19 mouse cellular contexts compared by ENCODE assay signal in the genomic region with DNA sequence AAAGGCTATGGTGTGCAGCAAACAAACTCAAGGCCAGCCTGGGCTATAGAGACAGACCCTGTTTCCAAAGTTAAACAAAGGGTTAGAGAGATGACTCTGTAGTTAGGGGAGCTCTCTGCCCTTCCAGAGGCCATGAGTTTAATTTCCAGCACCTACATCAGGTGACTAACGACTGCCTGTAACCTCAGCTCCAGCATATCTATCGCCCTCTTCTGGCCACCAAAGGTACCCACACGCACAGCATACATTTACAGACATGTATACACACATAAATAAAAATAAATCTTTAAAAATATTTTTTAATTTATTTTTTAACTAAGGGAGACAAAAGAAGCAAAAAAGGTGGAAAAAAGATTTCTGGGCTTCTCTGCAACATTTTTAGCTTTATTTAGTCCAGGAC. TPM values are rescaled to one million over a fixed set of nuclear protein-coding genes. Genes with fewer than 3 reads are reported as not detected.
A peak's percentile ranks its signal among the peaks of the same experiment; 100 is the strongest.
DNase-seq lines count a peak whose midpoint lies in the region; ATAC-seq and TF ChIP-seq lines count a peak whose summit lies in the region.
"Had no signal": no experiment of that assay in that cellular context is flagged by ENCODE, and none has a peak within 500 bp of the region (broad histone marks: within the 10 kb centered on the region; RNA-seq: fewer than 3 reads in every experiment).

No protein-coding gene starts in this region.

- DNase-seq in kidney, adult 9 months = no peak
- no peak for DNase-seq in lung, embryonic 14.5 days
- no peak for DNase-seq in lung, postnatal 14 days
- DNase-seq in MEL (ENCODE audit: low read depth, low spot score) = peak; percentile 23
- DNase-seq in induced T-regulatory cell, adult 2 months (ENCODE audit: low read depth) = peak; percentile 20
- DNase-seq in cerebellum, adult 18-20 months = no peak
- DNase-seq: cerebellum, postnatal 25 days; kidney, postnatal 14 days; lung, postnatal 10 days; spleen, adult 18-20 months; thymus, postnatal 14 days had no signal

- no peak for TF ChIP-seq POLR2A in MEL (IDR thresholded peaks at IDR 0.05; ENCODE audit: control insufficient read depth in 1 of 2, insufficient read depth in 1 of 2, low read depth in 1 of 2, low read length in 2 of 2, poor library complexity in 1 of 2)

- H3K36me3 ChIP-seq in kidney, embryonic 15.5 days = no peaks in the 10 kb centered on the region
- no peaks in the 10 kb centered on the region for H3K36me3 ChIP-seq in lung, embryonic 14.5 days (ENCODE audit: insufficient read depth)
- H3K36me3 ChIP-seq in MEL (ENCODE audit: control insufficient read depth in 1 of 2, insufficient read depth in 2 of 2, low read length in 2 of 2) = no peaks in the 10 kb centered on the region
- H3K36me3 ChIP-seq: hindbrain, embryonic 13.5 days; limb, embryonic 15.5 days; neural tube, embryonic 12.5 days; stomach, embryonic 15.5 days had no signal

- 88% methylated on average over 3 of the region's 3 CpGs for WGBS in kidney, embryonic 15.5 days
- WGBS in lung, embryonic 14.5 days = 89% methylated on average over 3 of the region's 3 CpGs

- ATAC-seq in kidney, embryonic 15.5 days (replicated peaks; ENCODE audit: low FRiP score) = no peak
- no peak for ATAC-seq in lung, embryonic 14.5 days (ENCODE audit: insufficient read depth)
- ATAC-seq: forebrain, embryonic 16.5 days; intestine, embryonic 16.5 days had no signal

- no peaks in the 10 kb centered on the region for H3K9me3 ChIP-seq in kidney, embryonic 15.5 days (replicated peaks)
- no peaks in the 10 kb centered on the region for H3K9me3 ChIP-seq in lung, embryonic 14.5 days (ENCODE audit: low read depth, low read length)
- no peaks in the 10 kb centered on the region for H3K9me3 ChIP-seq in MEL (replicated peaks; ENCODE audit: insufficient read depth, low read length)
- H3K9me3 ChIP-seq: hindbrain, embryonic 13.5 days; limb, embryonic 15.5 days; neural tube, embryonic 12.5 days; stomach, embryonic 15.5 days had no signal

- H3K9ac ChIP-seq in kidney, embryonic 15.5 days = no peak overlapping the region
- H3K9ac ChIP-seq in lung, embryonic 14.5 days = no peak overlapping the region
- H3K9ac ChIP-seq in MEL (ENCODE audit: control insufficient read depth, low read depth, low read length, poor library complexity, severe bottlenecking) = no peak overlapping the region
- H3K9ac ChIP-seq: hindbrain, embryonic 13.5 days; limb, embryonic 15.5 days; neural tube, embryonic 12.5 days; stomach, embryonic 15.5 days had no signal

- no peak overlapping the region for H3K4me3 ChIP-seq in kidney, embryonic 15.5 days (replicated peaks)
- H3K4me3 ChIP-seq in lung, embryonic 14.5 days (ENCODE audit: low read depth, low read length) = no peak overlapping the region
- H3K4me3 ChIP-seq in MEL (ENCODE audit: control insufficient read depth in 1 of 2, insufficient read depth in 1 of 2, low read depth in 2 of 2, low read length in 2 of 2) = no peak overlapping the region
- H3K4me3 ChIP-seq: erythroblast, embryonic 14.5 days; hindbrain, embryonic 13.5 days; limb, embryonic 15.5 days; neural tube, embryonic 12.5 days; stomach, embryonic 15.5 days had no signal

- H3K4me2 ChIP-seq in kidney, embryonic 15.5 days = no peak overlapping the region
- H3K4me2 ChIP-seq in lung, embryonic 14.5 days = no peak overlapping the region
- H3K4me2 ChIP-seq: hindbrain, embryonic 13.5 days; limb, embryonic 15.5 days; neural tube, embryonic 12.5 days; stomach, embryonic 15.5 days had no signal

- peak overlapping the region; percentile 77; the same call in 1 of the 2 replicates for H3K27ac ChIP-seq in kidney, embryonic 15.5 days
- H3K27ac ChIP-seq in lung, embryonic 14.5 days (ENCODE audit: low read depth) = no peak overlapping the region
- H3K27ac ChIP-seq in MEL (ENCODE audit: control insufficient read depth, low read depth, low read length) = no peak overlapping the region
- H3K27ac ChIP-seq: hindbrain, embryonic 13.5 days; limb, embryonic 15.5 days; neural tube, embryonic 12.5 days; stomach, embryonic 15.5 days had no signal

- H3K4me1 ChIP-seq in kidney, embryonic 15.5 days = peaks cover 11% of the 10 kb centered on the region
- no peaks in the 10 kb centered on the region for H3K4me1 ChIP-seq in lung, embryonic 14.5 days (ENCODE audit: insufficient read depth)
- 0 out of 4 replicates have a peak, but pooled peaks cover 0 to 2% of the 10 kb centered on the region in 2 experiments for H3K4me1 ChIP-seq in MEL (ENCODE audit: control insufficient read depth in 1 of 2, insufficient read depth in 2 of 2, low read length in 2 of 2)
- H3K4me1 ChIP-seq: hindbrain, embryonic 13.5 days; limb, embryonic 15.5 days; neural tube, embryonic 12.5 days; stomach, embryonic 15.5 days had no signal

- peak; percentile 45 for TF ChIP-seq CTCF in lung, embryonic 14.5 days (IDR thresholded peaks at IDR 0.05; ENCODE audit: low read depth)
- TF ChIP-seq CTCF in MEL (IDR thresholded peaks at IDR 0.05 in 2 of 3, conservative IDR thresholded peaks at IDR 0.05 in 1 of 3; ENCODE audit: control insufficient read depth in 1 of 3, insufficient read depth in 1 of 3, low read depth in 2 of 3, low read length in 3 of 3, poor library complexity in 1 of 3, severe bottlenecking in 1 of 3) = peak in 2 of 3 experiments; percentile 30 to 31; a peak in 4 of 6 replicates

- H3K27me3 ChIP-seq in kidney, embryonic 15.5 days = no peaks in the 10 kb centered on the region
- H3K27me3 ChIP-seq in lung, embryonic 14.5 days (ENCODE audit: insufficient read depth, low read length) = no peaks in the 10 kb centered on the region
- no peaks in the 10 kb centered on the region for H3K27me3 ChIP-seq in MEL (ENCODE audit: control insufficient read depth in 1 of 2, insufficient read depth in 2 of 2, low read length in 2 of 2)
- H3K27me3 ChIP-seq: hindbrain, embryonic 13.5 days; limb, embryonic 15.5 days; neural tube, embryonic 12.5 days; stomach, embryonic 15.5 days had no signal

- H3K79me2 ChIP-seq in MEL (ENCODE audit: control insufficient read depth, insufficient read depth, low read length, poor library complexity) = no peaks in the 10 kb centered on the region

- TF ChIP-seq RAD21 in MEL (IDR thresholded peaks at IDR 0.05; ENCODE audit: low read depth, low read length) = no peak; the same call in 1 of the 2 replicates

- TF ChIP-seq EP300 in MEL (IDR thresholded peaks at IDR 0.05; ENCODE audit: low read depth in 1 of 2, low read length in 2 of 2) = no peak

TF ChIP-seq in MEL, 35 proteins besides CTCF, POLR2A, EP300 and RAD21:
- TF ChIP-seq USF2 (IDR thresholded peaks at IDR 0.05; ENCODE audit: borderline replicate concordance in 1 of 2, insufficient read depth in 1 of 2, low read depth in 1 of 2, low read length in 2 of 2) = no peak
- TF ChIP-seq SIN3A (IDR thresholded peaks at IDR 0.05; ENCODE audit: low read length) = no peak
- TF ChIP-seq GATA1 (IDR thresholded peaks at IDR 0.05; ENCODE audit: low read depth, low read length) = no peak
- TF ChIP-seq GABPA (IDR thresholded peaks at IDR 0.05; ENCODE audit: low read depth, low read length) = no peak
- TF ChIP-seq ZMIZ1 (IDR thresholded peaks at IDR 0.05; ENCODE audit: low read depth, low read length) = no peak
- no peak for TF ChIP-seq SMC3 (IDR thresholded peaks at IDR 0.05; ENCODE audit: low read depth, low read length)
- TF ChIP-seq MAZ (IDR thresholded peaks at IDR 0.05; ENCODE audit: low read depth, low read length) = no peak
- TF ChIP-seq MAFK (IDR thresholded peaks at IDR 0.05; ENCODE audit: borderline replicate concordance, low read depth, low read length) = no peak
- no peak for TF ChIP-seq ETS1 (IDR thresholded peaks at IDR 0.05; ENCODE audit: low read depth, low read length)
- no peak for TF ChIP-seq TAL1 (IDR thresholded peaks at IDR 0.05; ENCODE audit: low read length)
- TF ChIP-seq NRF1 (IDR thresholded peaks at IDR 0.05; ENCODE audit: insufficient read depth, low read depth, low read length, poor library complexity, severe bottlenecking) = no peak
- TF ChIP-seq KAT2A (conservative IDR thresholded peaks at IDR 0.05; ENCODE audit: low read depth, low read length) = no peak
- TF ChIP-seq ZNF384 (IDR thresholded peaks at IDR 0.05; ENCODE audit: low read depth, low read length) = no peak
- no peak for TF ChIP-seq E2F4 (IDR thresholded peaks at IDR 0.05; ENCODE audit: borderline replicate concordance, low read depth, low read length)
- TF ChIP-seq ZKSCAN1 (IDR thresholded peaks at IDR 0.05; ENCODE audit: low read depth, low read length) = no peak
- TF ChIP-seq CHD2 (IDR thresholded peaks at IDR 0.05; ENCODE audit: low read length) = no peak

RNA-seq across cellular contexts. Expression of a gene that starts 59.7 kb away (rescaled TPM):
- polyA plus RNA-seq in kidney, embryonic 15.5 days (2015; fragmentation: Nextera tagmentation; extraction: Ambion mirVana) = 395 and 436 TPM in 2 replicates
- 412 and 431 TPM in 2 replicates for polyA plus RNA-seq in lung, embryonic 14.5 days (2014; fragmentation: Nextera tagmentation; extraction: Ambion mirVana)
- 129 and 143 TPM in 2 replicates for total RNA-seq in MEL (2012; rRNA removed)
- polyA plus RNA-seq in MEL (2012; ENCODE audit: insufficient read depth in 1 of 2, insufficient read length in 2 of 2, low read depth in 1 of 2, low replicate concordance in 2 of 2, missing spikeins in 1 of 2) = 100 to 1,000 TPM in 1 of 2 experiments, not detected in 1; 131 TPM

Comparison
In these comparisons a context has a peak if more than half of its experiments do, and no peak if none do; other contexts are left out.
1. DNase-seq: peak in MEL (single experiment) and induced T-regulatory cell, adult 2 months (single experiment); none in kidney, adult 9 months (single experiment), lung, embryonic 14.5 days (single experiment), lung, postnatal 14 days (single experiment) and cerebellum, adult 18-20 months (0 of 2).